Mouse (Mus musculus) G1E (cell line): ENCODE data around the gene Ttc39d.

ENCODE experiments used
- CTCF ChIP-seq: IDR thresholded peaks from 2 replicates; pipeline ENCODE4 v1.5.1; 2012; ENCODE audit warnings: low read depth, low read length, inconsistent platforms, mixed read lengths
- GATA1 ChIP-seq: IDR thresholded peaks from 2 replicates; pipeline ENCODE4 v1.6.1; 2012; ENCODE audit warnings: borderline replicate concordance, low read length, inconsistent platforms, mixed read lengths
- GATA2 ChIP-seq: IDR thresholded peaks from 2 replicates; pipeline ENCODE4 v1.6.1; 2012; ENCODE audit warnings: low read depth, low read length, inconsistent platforms, borderline replicate concordance
- POLR2AphosphoS5 ChIP-seq: IDR thresholded peaks from 2 replicates; pipeline ENCODE4 v1.6.1; 2012; ENCODE audit warnings: low read depth, low read length, inconsistent platforms; ENCODE audit not compliant: insufficient replicate concordance

DNA sequence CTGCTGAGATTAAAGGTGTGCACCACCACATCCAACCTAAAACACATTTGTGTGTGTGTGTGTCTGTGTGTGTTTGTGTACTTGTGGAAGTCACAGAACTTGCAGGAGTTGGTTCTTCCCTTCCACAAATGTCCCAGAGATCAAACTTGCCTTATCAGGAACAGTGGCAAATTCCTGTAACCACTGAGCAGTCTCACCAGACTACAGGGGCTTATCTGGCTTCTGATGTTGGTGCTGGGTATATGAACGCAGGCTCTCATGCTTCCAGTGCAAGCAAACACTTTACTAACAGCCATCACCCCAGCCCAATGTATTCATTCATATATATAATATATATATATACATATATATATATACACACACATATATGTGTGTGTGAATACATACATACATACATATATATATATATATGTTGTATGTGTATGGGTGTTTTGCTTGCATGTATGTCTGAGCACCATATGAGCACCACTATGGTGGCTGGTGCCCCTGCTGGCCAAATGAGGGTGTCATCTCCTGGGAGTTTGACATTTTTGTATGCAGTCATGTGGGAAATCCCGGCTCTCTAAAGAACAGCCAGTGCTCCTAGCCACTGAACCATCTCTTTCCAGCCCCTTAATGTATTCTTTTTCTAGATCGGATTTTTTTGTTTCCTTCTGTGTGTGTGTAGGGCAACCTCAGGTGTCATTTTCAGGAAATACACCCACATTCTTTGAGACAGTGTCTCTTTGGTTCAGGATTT is 14.8 kb downstream of the Ttc39d start:
- TF ChIP-seq CTCF (no peak), GATA2 (no peak), POLR2AphosphoS5 (no peak), GATA1 (no peak)
